Mouse (Mus musculus): ENCODE data around the gene Ssh3. TPM values are rescaled to one million over a fixed set of nuclear protein-coding genes. Genes with fewer than 3 reads are reported as not detected.

Gene Ssh3
- polyA plus RNA-seq, 1 experiment: 9.2 TPM

GRCm38 (mm10) chr19:4298322-4299121 is 29.5 kb upstream of the Ssh3 start:
- Histone ChIP-seq H3K27me3 (ENCODE audit: control insufficient read depth, insufficient read depth, low read length, poor library complexity, severe bottlenecking) (no peaks in the 10 kb centered on the region), H3K27ac (ENCODE audit: insufficient read depth, low read length) (no peak overlapping the region), H3K4me1 (ENCODE audit: control insufficient read depth, insufficient read depth, low read length) (peaks cover 4% of the 10 kb centered on the region), H3K9me3 (replicated peaks; ENCODE audit: control insufficient read depth, insufficient read depth, low read length, poor library complexity, severe bottlenecking) (no peaks in the 10 kb centered on the region), H3K4me3 (ENCODE audit: low read depth, low read length) (no peak overlapping the region), H3K9ac (ENCODE audit: low read depth, poor library complexity, severe bottlenecking) (no peak overlapping the region), H3K36me3 (ENCODE audit: control insufficient read depth, insufficient read depth, low read length, poor library complexity, severe bottlenecking) (no peaks in the 10 kb centered on the region)
- no peak for TF ChIP-seq POLR2A (IDR thresholded peaks at IDR 0.05; ENCODE audit: insufficient read depth, low read length)
- no peak for TF ChIP-seq EP300 (IDR thresholded peaks at IDR 0.05; ENCODE audit: insufficient read depth, low read depth, low read length)

- Histone ChIP-seq H3K36me3 (ENCODE audit: control insufficient read depth, insufficient read depth, low read length, poor library complexity, severe bottlenecking) (no peaks in the 10 kb centered on the region), H3K9me3 (replicated peaks; ENCODE audit: control insufficient read depth, insufficient read depth, low read length, poor library complexity, severe bottlenecking) (no peaks in the 10 kb centered on the region)
Measured at GRCm38 (mm10) chr19:4297851-4298250, 28.9 kb upstream of the Ssh3 start.

GRCm38 (mm10) chr19:4296611-4297010 is 27.6 kb upstream of the Ssh3 start:
- no peak overlapping the region for H3K4me3 ChIP-seq (ENCODE audit: low read depth, low read length)
- H3K4me1 ChIP-seq (ENCODE audit: control insufficient read depth, insufficient read depth, low read length): peaks cover 4% of the 10 kb centered on the region
- H3K27ac ChIP-seq (ENCODE audit: insufficient read depth, low read length): no peak overlapping the region
- H3K36me3 ChIP-seq (ENCODE audit: control insufficient read depth, insufficient read depth, low read length, poor library complexity, severe bottlenecking): peaks cover 2% of the 10 kb centered on the region; the same call in 1 of the 2 replicates
- H3K9me3 ChIP-seq (replicated peaks; ENCODE audit: control insufficient read depth, insufficient read depth, low read length, poor library complexity, severe bottlenecking): no peaks in the 10 kb centered on the region
- TF ChIP-seq EP300 (IDR thresholded peaks at IDR 0.05; ENCODE audit: insufficient read depth, low read depth, low read length): no peak
- no peak for TF ChIP-seq POLR2A (IDR thresholded peaks at IDR 0.05; ENCODE audit: insufficient read depth, low read length)
- no peak for TF ChIP-seq CTCF (IDR thresholded peaks at IDR 0.05; ENCODE audit: low read depth, low read length)
- no peak overlapping the region for H3K9ac ChIP-seq (ENCODE audit: low read depth, poor library complexity, severe bottlenecking)
- H3K27me3 ChIP-seq (ENCODE audit: control insufficient read depth, insufficient read depth, low read length, poor library complexity, severe bottlenecking): no peaks in the 10 kb centered on the region

More at GRCm38 (mm10) chr19:4297851-4298250, 28.9 kb upstream of the Ssh3 start:
- no peak overlapping the region for H3K9ac ChIP-seq (ENCODE audit: low read depth, poor library complexity, severe bottlenecking)
- no peak overlapping the region for H3K27ac ChIP-seq (ENCODE audit: insufficient read depth, low read length)
- H3K4me1 ChIP-seq (ENCODE audit: control insufficient read depth, insufficient read depth, low read length): peaks cover 4% of the 10 kb centered on the region
- no peaks in the 10 kb centered on the region for H3K27me3 ChIP-seq (ENCODE audit: control insufficient read depth, insufficient read depth, low read length, poor library complexity, severe bottlenecking)
- H3K4me3 ChIP-seq (ENCODE audit: low read depth, low read length): no peak overlapping the region
- TF ChIP-seq POLR2A (IDR thresholded peaks at IDR 0.05; ENCODE audit: insufficient read depth, low read length): no peak
- peak; percentile 7 for TF ChIP-seq CTCF (IDR thresholded peaks at IDR 0.05; ENCODE audit: low read depth, low read length)

- H3K27ac ChIP-seq (ENCODE audit: insufficient read depth, low read length): no peak overlapping the region
- H3K9me3 ChIP-seq (replicated peaks; ENCODE audit: control insufficient read depth, insufficient read depth, low read length, poor library complexity, severe bottlenecking): no peaks in the 10 kb centered on the region
- H3K9ac ChIP-seq (ENCODE audit: low read depth, poor library complexity, severe bottlenecking): peak overlapping the region; percentile 38; the same call in 1 of the 2 replicates
- peaks cover 4% of the 10 kb centered on the region for H3K4me1 ChIP-seq (ENCODE audit: control insufficient read depth, insufficient read depth, low read length)
- no peak for TF ChIP-seq EP300 (IDR thresholded peaks at IDR 0.05; ENCODE audit: insufficient read depth, low read depth, low read length)
- TF ChIP-seq CTCF (IDR thresholded peaks at IDR 0.05; ENCODE audit: low read depth, low read length): no peak
- TF ChIP-seq POLR2A (IDR thresholded peaks at IDR 0.05; ENCODE audit: insufficient read depth, low read length): no peak
- no peaks in the 10 kb centered on the region for H3K27me3 ChIP-seq (ENCODE audit: control insufficient read depth, insufficient read depth, low read length, poor library complexity, severe bottlenecking)
- no peak overlapping the region for H3K4me3 ChIP-seq (ENCODE audit: low read depth, low read length)
- H3K36me3 ChIP-seq (ENCODE audit: control insufficient read depth, insufficient read depth, low read length, poor library complexity, severe bottlenecking): peaks cover 2% of the 10 kb centered on the region; the same call in 1 of the 2 replicates
Measured at GRCm38 (mm10) chr19:4295391-4295790, 26.4 kb upstream of the Ssh3 start.

DNA sequence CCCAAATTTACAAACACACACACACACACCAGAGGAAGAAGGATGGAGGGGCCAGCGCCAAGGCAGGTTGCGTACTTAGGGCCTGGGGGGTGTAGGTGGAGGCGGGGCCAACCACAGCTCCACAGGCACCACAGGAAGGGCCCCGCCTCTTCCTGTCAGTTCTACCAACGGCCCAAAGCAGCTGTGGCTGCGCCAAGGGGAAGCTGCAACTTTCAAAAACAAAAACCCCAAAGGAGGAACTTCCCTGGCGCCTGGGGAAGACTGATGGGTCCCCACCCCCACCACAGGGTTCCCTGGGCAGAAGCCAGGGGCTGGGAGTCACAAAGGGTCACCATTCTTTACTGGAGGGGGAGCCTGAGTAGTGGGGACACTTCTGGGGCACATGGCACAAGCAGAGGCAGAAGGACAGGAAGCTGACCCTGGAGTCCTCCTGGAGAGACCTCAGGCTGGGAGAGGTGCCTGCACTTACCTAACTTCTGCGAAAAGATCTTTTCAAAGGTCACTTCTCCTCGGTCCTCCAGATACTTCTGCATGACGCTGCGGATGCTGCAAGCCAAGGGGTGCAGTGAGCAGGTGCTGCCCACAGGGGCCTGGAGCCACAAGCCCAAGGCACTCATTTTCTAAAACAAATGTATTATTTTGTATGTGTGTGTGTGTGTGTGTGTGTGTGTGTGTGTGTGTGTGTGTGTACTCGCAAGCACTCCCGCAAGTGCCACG is 25.6 kb upstream of the Ssh3 start:
- TF ChIP-seq CTCF (IDR thresholded peaks at IDR 0.05; ENCODE audit: low read depth, low read length) (no peak), EP300 (IDR thresholded peaks at IDR 0.05; ENCODE audit: insufficient read depth, low read depth, low read length) (0 out of 2 replicates have a peak, but pooled peaks have one; percentile 15), POLR2A (IDR thresholded peaks at IDR 0.05; ENCODE audit: insufficient read depth, low read length) (no peak)
- Histone ChIP-seq H3K27me3 (ENCODE audit: control insufficient read depth, insufficient read depth, low read length, poor library complexity, severe bottlenecking) (no peaks in the 10 kb centered on the region), H3K4me3 (ENCODE audit: low read depth, low read length) (peak overlapping the region; percentile 43), H3K9me3 (replicated peaks; ENCODE audit: control insufficient read depth, insufficient read depth, low read length, poor library complexity, severe bottlenecking) (no peaks in the 10 kb centered on the region), H3K4me1 (ENCODE audit: control insufficient read depth, insufficient read depth, low read length) (peaks cover 2% of the 10 kb centered on the region), H3K27ac (ENCODE audit: insufficient read depth, low read length) (peak overlapping the region; percentile 29), H3K36me3 (ENCODE audit: control insufficient read depth, insufficient read depth, low read length, poor library complexity, severe bottlenecking) (peaks cover 6% of the 10 kb centered on the region; the same call in 1 of the 2 replicates), H3K9ac (ENCODE audit: low read depth, poor library complexity, severe bottlenecking) (peak overlapping the region; percentile 38)

DNA sequence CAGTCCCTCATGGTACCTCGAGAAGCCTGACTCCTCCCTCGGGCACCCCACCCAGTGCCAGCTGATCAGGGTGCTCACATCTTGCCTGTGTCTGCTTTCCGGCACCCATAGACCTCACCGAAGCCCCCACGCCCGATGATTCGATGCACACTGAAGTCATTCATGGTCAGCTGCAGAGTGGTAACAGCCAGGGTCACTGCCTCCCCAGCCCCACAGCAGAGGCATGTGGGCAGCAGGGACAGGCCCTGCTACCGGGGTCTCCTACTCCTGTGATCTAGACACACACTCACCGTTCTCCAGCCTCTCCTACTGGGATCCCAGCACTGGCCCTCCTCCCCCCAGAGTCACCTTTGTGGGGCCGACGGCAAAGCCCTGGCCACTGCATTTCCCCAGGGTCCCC is 22.2 kb upstream of the Ssh3 start:
- Histone ChIP-seq H3K27me3 (ENCODE audit: control insufficient read depth, insufficient read depth, low read length, poor library complexity, severe bottlenecking) (no peaks in the 10 kb centered on the region), H3K9me3 (replicated peaks; ENCODE audit: control insufficient read depth, insufficient read depth, low read length, poor library complexity, severe bottlenecking) (no peaks in the 10 kb centered on the region), H3K4me1 (ENCODE audit: control insufficient read depth, insufficient read depth, low read length) (no peaks in the 10 kb centered on the region), H3K27ac (ENCODE audit: insufficient read depth, low read length) (no peak overlapping the region), H3K36me3 (ENCODE audit: control insufficient read depth, insufficient read depth, low read length, poor library complexity, severe bottlenecking) (peaks cover 6% of the 10 kb centered on the region), H3K9ac (ENCODE audit: low read depth, poor library complexity, severe bottlenecking) (no peak overlapping the region), H3K4me3 (ENCODE audit: low read depth, low read length) (no peak overlapping the region)
- no peak for TF ChIP-seq CTCF (IDR thresholded peaks at IDR 0.05; ENCODE audit: low read depth, low read length)
- no peak for TF ChIP-seq EP300 (IDR thresholded peaks at IDR 0.05; ENCODE audit: insufficient read depth, low read depth, low read length)
- TF ChIP-seq POLR2A (IDR thresholded peaks at IDR 0.05; ENCODE audit: insufficient read depth, low read length): no peak
